Mouse (Mus musculus) neural tube, embryonic 11.5 days (tissue): ENCODE data around the gene Pdia4. TPM values are rescaled to one million over a fixed set of nuclear protein-coding genes. Genes with fewer than 3 reads are reported as not detected.
A peak's percentile ranks its signal among the peaks of the same experiment; 100 is the strongest.

Source experiments
- ATAC-seq: fragments of 200-750 bp; cut with Nextera tagmentation; 2 replicates; pipeline ENCODE4 v1.8.0; 2017; ENCODE audit warnings: moderate number of reproducible peaks, mild to moderate bottlenecking, moderate TSS enrichment, moderate library complexity; ENCODE audit not compliant: insufficient read depth, low FRiP score, low TSS enrichment
- DNase-seq: peaks from one replicate; pipeline ENCODE4 v3.0.0-alpha.2; 2015; ENCODE audit warnings: low spot score
- H3K27ac ChIP-seq: fragments of 300-500 bp; sonication (generic); 2 replicates; pipeline ENCODE4 v1.5.1; 2014; ENCODE audit warnings: low read depth, mild to moderate bottlenecking, low read length
- H3K27me3 ChIP-seq: fragments of 300-500 bp; sonication (generic); 2 replicates; pipeline ENCODE4 v1.6.1; 2014; ENCODE audit warnings: mild to moderate bottlenecking, low read length, mixed read lengths; ENCODE audit not compliant: control insufficient read depth, insufficient read depth
- H3K36me3 ChIP-seq: fragments of 300-500 bp; sonication (generic); 2 replicates; pipeline ENCODE4 v1.6.1; 2014; ENCODE audit warnings: mild to moderate bottlenecking, low read length, moderate library complexity, mixed read lengths; ENCODE audit not compliant: control insufficient read depth, insufficient read depth
- H3K4me1 ChIP-seq: fragments of 300-500 bp; sonication (generic); 2 replicates; pipeline ENCODE4 v1.6.1; 2014; ENCODE audit warnings: low read length, mixed read lengths; ENCODE audit not compliant: control insufficient read depth, insufficient read depth
- H3K4me2 ChIP-seq: fragments of 300-500 bp; sonication (generic); 2 replicates; pipeline ENCODE4 v1.6.1; 2014; ENCODE audit warnings: low read depth, mild to moderate bottlenecking, moderate library complexity
- H3K4me3 ChIP-seq: fragments of 300-500 bp; sonication (generic); 2 replicates; pipeline ENCODE4 v1.5.1; 2014; ENCODE audit warnings: low read depth, low read length
- H3K9ac ChIP-seq: fragments of 300-500 bp; sonication (generic); 2 replicates; pipeline ENCODE4 v1.6.1; 2014; ENCODE audit warnings: mild to moderate bottlenecking, low read length
- H3K9me3 ChIP-seq: fragments of 300-500 bp; sonication (generic); 2 replicates; pipeline ENCODE4 v1.6.1; 2016; ENCODE audit warnings: low read length; ENCODE audit not compliant: control insufficient read depth
- WGBS: fragments of 180-500 bp; shearing (Covaris S2); extraction: QIAGEN DNeasy Blood & Tissue Kit; methylation state at CpG from one replicate; pipeline ENCODE4 v1.1.7; 2014; 5-methylcytosine and 5-hydroxymethylcytosine counted together
- polyA plus RNA-seq: library from polyadenylated mRNA; unstranded; fragments of >200 nt; fragmentation: Nextera tagmentation; extraction: Ambion mirVana; gene quantifications from 2 replicates; pipeline ENCODE4 v1.2.1, GENCODE M21; 2014

The Pdia4 gene
- polyA plus RNA-seq, 1 experiment from 2014 or later: 304 TPM

DNA sequence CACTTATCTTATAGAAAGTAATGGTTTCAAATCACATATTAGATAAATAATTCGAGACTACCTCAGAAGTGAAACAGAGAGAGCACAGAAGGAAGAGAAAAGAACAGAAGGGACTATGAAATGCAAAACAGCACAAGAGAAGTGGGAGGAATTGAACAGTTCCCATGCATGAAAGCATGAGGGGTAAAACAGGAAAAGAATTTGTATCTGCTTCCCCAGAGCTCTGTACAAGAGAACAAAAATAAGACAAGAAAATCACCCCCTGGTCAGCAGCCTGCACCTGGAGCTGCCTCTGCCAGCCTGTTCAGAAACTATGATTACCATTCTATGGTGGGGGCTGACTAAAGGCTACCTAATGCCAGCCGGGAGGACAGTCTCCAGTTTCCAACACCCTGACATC, 5.8 kb downstream of the Pdia4 start:
- Histone ChIP-seq H3K9ac (no peak overlapping the region), H3K27ac (no peak overlapping the region), H3K27me3 (no peaks in the 10 kb centered on the region), H3K4me2 (no peak overlapping the region), H3K36me3 (peaks cover 26% of the 10 kb centered on the region), H3K4me1 (peaks cover 17% of the 10 kb centered on the region; the same call in 1 of the 2 replicates), H3K4me3 (no peak overlapping the region), H3K9me3 (no peaks in the 10 kb centered on the region)
- 85% methylated on average over 2 of the region's 2 CpGs for WGBS
- no peak for ATAC-seq
- no peak for DNase-seq

DNA sequence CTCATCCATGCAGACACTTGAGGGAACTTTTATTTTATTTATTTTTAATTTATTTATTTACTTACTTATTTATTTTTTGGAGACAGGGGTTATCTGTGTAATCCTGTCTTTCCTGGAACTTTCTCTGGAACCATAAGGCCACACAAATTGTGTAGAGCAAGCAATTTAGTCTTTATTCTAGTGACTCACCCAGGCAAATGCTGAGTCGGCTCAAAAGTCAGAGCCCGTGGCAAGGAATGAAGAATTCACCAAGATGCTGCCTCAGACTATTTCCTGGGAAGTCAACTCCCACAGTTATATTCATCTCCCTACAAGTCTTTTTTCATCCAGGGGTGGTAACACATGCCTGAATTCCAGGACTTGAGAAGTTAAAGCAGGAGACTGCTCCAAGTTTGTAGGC, 7.7 kb downstream of the Pdia4 start:
- Histone ChIP-seq H3K36me3 (peaks cover 35% of the 10 kb centered on the region), H3K27me3 (no peaks in the 10 kb centered on the region), H3K9ac (no peak overlapping the region), H3K27ac (no peak overlapping the region), H3K9me3 (no peaks in the 10 kb centered on the region), H3K4me3 (no peak overlapping the region), H3K4me2 (no peak overlapping the region), H3K4me1 (peaks cover 8% of the 10 kb centered on the region; the same call in 1 of the 2 replicates)
- ATAC-seq (no peak), DNase-seq (no peak)
- 83% methylated on average over 2 of the region's 2 CpGs for WGBS

- Histone ChIP-seq H3K4me3 (no peak overlapping the region), H3K27ac (no peak overlapping the region), H3K4me1 (no peaks in the 10 kb centered on the region), H3K9me3 (no peaks in the 10 kb centered on the region), H3K27me3 (no peaks in the 10 kb centered on the region), H3K4me2 (no peak overlapping the region), H3K9ac (no peak overlapping the region), H3K36me3 (peaks cover 57% of the 10 kb centered on the region)
- ATAC-seq (peak; percentile 23; the same call in 1 of the 2 replicates), DNase-seq (peak; percentile 65)
- 53% methylated on average over 6 of the region's 6 CpGs for WGBS
Observed at GRCm38 (mm10) chr6:47799079-47799478, 14.2 kb downstream of the Pdia4 start.

DNA sequence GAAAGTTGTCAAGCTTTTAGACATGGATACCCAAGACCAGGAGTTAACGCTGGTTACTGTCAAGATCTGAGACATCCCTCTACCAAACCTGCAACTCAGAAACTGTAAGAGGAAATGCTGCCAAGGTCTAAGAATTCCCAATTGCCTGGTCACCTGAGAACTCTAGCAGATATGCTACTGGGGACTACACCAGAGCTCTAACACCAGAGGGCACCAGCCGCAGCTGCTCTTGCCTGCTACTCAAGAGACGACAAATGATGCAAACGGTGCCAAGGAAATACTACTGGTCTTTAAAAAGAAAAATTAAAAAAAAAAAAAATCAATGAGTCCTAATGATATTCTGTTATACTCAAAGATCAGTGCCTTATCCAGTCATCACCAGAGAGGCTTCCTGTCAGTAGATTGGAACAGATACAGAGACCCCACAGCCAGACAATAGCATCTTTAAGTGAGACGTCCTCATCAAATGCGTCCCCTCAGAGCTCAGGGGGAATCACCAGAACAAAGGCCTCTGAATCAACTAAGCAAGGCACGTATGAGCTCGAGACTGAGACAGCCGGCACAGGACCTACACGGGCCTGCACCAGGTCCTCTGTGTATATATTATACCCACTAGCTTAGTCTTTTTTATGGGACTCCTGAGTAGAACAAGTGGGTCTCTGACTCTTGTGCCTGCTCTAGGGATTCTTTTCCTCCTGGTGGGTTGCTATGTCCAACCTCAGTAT, 19.0 kb downstream of the Pdia4 start:
- ATAC-seq (no peak; the same call in 1 of the 2 replicates), DNase-seq (no peak)
- no peak overlapping the region for H3K4me2 ChIP-seq
- no peak overlapping the region for H3K4me3 ChIP-seq
- no peaks in the 10 kb centered on the region for H3K9me3 ChIP-seq
- WGBS: 69% methylated on average over 10 of the region's 10 CpGs
- 0 out of 2 replicates have a peak, but pooled peaks cover under 1% of the 10 kb centered on the region for H3K4me1 ChIP-seq
- H3K36me3 ChIP-seq: peaks cover 24% of the 10 kb centered on the region
- H3K27ac ChIP-seq: no peak overlapping the region
- no peaks in the 10 kb centered on the region for H3K27me3 ChIP-seq
- H3K9ac ChIP-seq: no peak overlapping the region

GRCm38 (mm10) chr6:47793284-47793683, 19.9 kb downstream of the Pdia4 start:
- 83% methylated on average over 5 of the region's 5 CpGs for WGBS
- Histone ChIP-seq H3K4me3 (no peak overlapping the region), H3K27ac (no peak overlapping the region), H3K9me3 (no peaks in the 10 kb centered on the region), H3K4me2 (no peak overlapping the region), H3K27me3 (no peaks in the 10 kb centered on the region), H3K36me3 (peaks cover 19% of the 10 kb centered on the region), H3K4me1 (0 out of 2 replicates have a peak, but pooled peaks cover 3% of the 10 kb centered on the region), H3K9ac (no peak overlapping the region)
- DNase-seq: no peak
- ATAC-seq: no peak

DNA sequence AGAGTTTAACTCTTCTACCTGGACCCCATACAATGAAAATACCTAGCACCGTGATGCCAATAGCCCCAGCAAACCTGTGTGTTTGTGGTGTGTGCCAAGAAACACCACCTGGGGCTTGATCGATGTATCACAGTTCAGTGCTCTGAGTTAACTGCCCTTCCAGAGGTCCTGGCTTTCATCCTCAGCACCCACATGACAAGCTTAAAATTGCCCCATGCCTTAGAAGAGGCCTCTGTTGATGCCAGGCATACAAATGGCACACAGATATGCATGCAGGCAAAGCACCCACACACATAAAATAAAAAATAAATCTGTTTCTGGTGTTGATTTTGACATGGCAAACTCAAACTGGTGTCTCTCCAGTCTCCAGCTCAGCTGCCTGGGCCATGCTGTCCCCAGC, 20.7 kb downstream of the Pdia4 start:
- Histone ChIP-seq H3K4me3 (no peak overlapping the region), H3K27ac (no peak overlapping the region), H3K9ac (no peak overlapping the region), H3K36me3 (peaks cover 18% of the 10 kb centered on the region), H3K4me2 (no peak overlapping the region), H3K9me3 (no peaks in the 10 kb centered on the region), H3K27me3 (no peaks in the 10 kb centered on the region), H3K4me1 (0 out of 2 replicates have a peak, but pooled peaks cover 3% of the 10 kb centered on the region)
- WGBS: 84% methylated on average over 2 of the region's 2 CpGs
- DNase-seq (no peak), ATAC-seq (no peak)

DNA sequence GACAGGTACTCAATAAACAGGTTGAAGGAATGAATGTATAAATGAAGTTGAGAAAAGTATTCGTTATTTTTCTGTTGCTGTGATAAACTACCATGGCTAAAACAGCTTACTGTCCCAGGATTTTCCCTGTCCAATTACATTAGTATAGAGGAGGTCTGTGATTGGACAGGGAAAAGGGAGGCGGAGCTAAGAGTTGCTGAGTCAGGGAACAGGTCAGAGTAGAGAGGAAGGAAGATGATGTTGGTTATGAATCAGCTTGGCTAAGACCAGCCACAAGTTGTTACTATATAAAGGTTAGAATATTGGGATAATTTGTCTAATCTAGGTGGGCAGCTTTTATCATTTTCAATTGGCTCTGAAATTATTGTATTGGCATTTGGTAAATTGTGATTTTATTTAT, 22.5 kb downstream of the Pdia4 start:
- no peak for ATAC-seq
- no peak for DNase-seq
- no peak overlapping the region for H3K9ac ChIP-seq

GRCm38 (mm10) chr6:47788821-47789220, 24.4 kb downstream of the Pdia4 start:
- DNase-seq: no peak
- 51% methylated on average over 3 of the region's 3 CpGs for WGBS
- peak overlapping the region; percentile 51 for H3K4me2 ChIP-seq
- H3K9ac ChIP-seq: peak overlapping the region; percentile 69
- no peaks in the 10 kb centered on the region for H3K9me3 ChIP-seq
- H3K4me1 ChIP-seq: 0 out of 2 replicates have a peak, but pooled peaks cover 3% of the 10 kb centered on the region
- no peaks in the 10 kb centered on the region for H3K27me3 ChIP-seq
- H3K4me3 ChIP-seq: peak overlapping the region; percentile 32
- no peak for ATAC-seq
- peak overlapping the region; percentile 93 for H3K27ac ChIP-seq
- H3K36me3 ChIP-seq: no peaks in the 10 kb centered on the region

More for the DNA sequence above, 22.5 kb downstream of the Pdia4 start:
- Histone ChIP-seq H3K27ac (no peak overlapping the region), H3K27me3 (no peaks in the 10 kb centered on the region), H3K9me3 (no peaks in the 10 kb centered on the region), H3K4me3 (no peak overlapping the region), H3K4me1 (0 out of 2 replicates have a peak, but pooled peaks cover 3% of the 10 kb centered on the region), H3K36me3 (peaks cover 4% of the 10 kb centered on the region; the same call in 1 of the 2 replicates), H3K4me2 (no peak overlapping the region)
- 50% methylated on average over 2 of the region's 2 CpGs for WGBS
